Mouse (Mus musculus) kidney, postnatal 25 days (tissue): Measurements from ENCODE around the gene Unkl.
"Not testable (repeated sequence)": the region's sequence is repeated elsewhere in the genome, so short reads cannot be mapped to it uniquely, and the experiment has no call there.

Source experiments
- DNase-seq, 2 experiments: peaks; one replicate each; pipeline ENCODE4 v3.0.0; 2021; ENCODE audit warnings: mixed read lengths in 2 of 2

Unkl gene

DNA sequence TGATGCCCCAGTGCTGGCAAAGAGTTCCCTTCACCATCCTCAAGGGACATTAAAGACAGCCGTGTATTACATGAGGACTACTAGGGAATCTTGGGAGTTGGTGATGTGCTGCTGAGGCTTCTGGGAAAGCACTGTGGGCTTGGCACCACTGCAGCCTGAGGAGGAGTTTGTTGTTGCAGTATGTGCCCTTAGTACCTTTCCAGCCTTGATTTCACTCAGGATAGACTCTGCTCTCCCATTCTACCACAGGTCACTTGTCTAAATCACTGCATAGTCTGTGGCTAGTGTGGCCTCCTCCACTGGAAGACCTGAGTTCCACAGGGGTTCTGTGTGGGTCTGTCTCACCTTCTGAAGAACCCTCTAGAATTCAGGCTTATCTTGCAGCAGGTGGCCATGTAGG is 32.5 kb downstream of the Unkl start:
- DNase-seq: no peak

GRCm38 (mm10) chr17:25221821-25222503 is 33.8 kb downstream of the Unkl start:
- DNase-seq: peak; percentile 86 to 93

DNA sequence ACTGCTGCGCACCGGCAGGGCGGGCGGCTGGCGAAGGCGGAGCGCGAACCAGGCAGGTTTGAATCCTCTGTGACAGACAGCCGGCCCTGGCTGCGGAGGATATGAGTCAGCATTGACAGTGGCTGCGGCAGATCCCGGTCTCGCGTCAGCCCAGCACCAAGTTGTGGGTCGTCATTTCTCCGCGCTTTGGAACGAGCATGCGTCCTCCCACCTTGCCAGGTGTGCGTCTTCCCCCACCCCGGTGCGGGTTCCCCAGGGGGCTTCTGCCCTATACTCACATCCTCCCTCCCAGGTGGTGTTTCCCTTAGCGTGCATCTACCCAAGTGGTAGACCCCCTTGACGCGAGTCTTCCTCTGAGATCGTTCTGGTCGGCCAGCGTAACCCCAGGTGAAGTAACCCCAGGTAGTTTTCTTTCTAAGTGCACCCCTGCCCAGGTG is 34.3 kb downstream of the Unkl start:
- not testable (repeated sequence) for DNase-seq

- DNase-seq: no peak
Measured at GRCm38 (mm10) chr17:25222951-25223601, 34.9 kb downstream of the Unkl start.

GRCm38 (mm10) chr17:25224586-25225222 is 36.5 kb downstream of the Unkl start:
- DNase-seq: no peak

DNA sequence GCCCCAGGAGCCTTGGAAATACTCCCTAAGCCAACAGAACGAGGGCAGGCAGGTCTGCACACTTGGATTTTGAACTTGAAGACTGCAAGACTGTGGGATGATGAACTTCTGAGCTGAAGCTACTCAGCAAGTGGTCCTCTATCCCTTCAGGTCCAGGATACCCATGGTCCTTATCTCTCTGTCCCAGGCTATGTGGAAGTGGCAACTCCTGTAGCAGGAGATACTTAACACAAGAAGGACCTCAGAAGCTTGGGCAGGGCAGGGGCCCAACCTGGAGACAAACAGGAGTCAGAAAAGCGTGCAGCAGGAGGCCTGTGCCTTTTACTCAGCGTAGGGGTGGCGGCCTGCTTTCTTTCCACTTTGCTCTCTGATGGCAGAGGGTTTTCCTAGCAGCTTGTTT is 37.5 kb downstream of the Unkl start:
- no peak for DNase-seq

DNA sequence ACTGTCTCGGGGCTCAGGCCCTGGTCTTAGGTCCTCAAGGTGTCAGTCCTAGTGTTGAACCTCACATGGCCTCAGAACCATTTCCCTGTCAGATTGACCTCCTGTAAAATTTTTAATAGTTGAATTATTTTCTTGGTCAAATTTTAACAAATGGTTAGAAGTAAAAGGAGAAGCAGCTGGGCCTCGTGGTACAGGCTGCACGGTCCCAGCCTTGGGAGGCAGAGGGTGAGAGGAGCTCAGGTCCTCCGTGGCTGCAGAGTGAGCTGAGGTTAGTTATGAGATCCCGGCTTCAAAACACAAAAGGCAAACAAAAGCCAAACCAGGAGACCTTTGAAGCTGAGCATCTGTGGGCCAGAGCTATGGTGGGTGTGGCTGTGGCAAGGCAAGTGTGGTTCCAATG is 39.8 kb downstream of the Unkl start:
- DNase-seq: peak; percentile 41 to 71

DNA sequence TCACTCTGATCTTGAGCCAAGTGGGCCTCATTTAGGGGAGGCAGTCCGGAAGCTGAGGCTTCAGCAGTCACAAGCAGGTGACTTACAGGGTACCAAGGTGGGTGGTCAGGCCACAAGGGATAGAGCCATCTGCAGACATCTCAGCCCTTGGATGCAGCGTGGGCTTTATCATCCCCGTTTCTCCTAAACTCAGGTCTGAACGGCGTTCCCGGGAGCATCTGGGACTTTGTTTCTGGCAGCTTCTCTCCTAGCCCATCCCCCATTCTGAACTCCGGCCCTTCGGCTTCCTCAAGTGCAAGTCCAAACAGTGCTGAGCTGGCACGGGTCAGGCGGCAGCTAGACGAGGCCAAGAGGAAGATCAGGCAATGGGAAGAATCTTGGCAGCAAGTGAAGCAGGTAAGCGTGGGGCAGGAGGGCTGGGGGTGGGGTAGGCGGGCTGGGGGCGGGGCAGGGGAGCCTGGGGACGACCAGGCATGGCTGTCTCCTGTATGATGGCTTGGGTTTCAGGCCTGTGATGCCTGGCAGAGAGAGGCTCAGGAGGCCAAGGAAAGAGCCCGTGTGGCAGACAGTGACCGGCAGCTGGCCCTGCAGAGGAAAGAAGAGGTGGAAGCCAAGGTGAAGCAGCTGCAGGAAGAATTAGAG is 41.9 kb downstream of the Unkl start:
- DNase-seq: peak; percentile 34 to 65

GRCm38 (mm10) chr17:25230700-25231099 is 42.5 kb downstream of the Unkl start:
- DNase-seq: peak; percentile 78 to 83

- DNase-seq: not testable (repeated sequence)
Measured at GRCm38 (mm10) chr17:25231621-25232020, 43.4 kb downstream of the Unkl start.

- peak in 1 of 2 experiments; percentile 38 for DNase-seq
Measured at GRCm38 (mm10) chr17:25235635-25236034, 47.4 kb downstream of the Unkl start.

GRCm38 (mm10) chr17:25239695-25240636 is 51.8 kb downstream of the Unkl start, which contains the start of the genes Gnptg and Tsr3:
TSS of gene Gnptg (minus strand) at chr17:25240124.
TSS of gene Tsr3 (plus strand) at chr17:25240170.
- peak; percentile 87 to 94 for DNase-seq

GRCm38 (mm10) chr17:25243131-25243780 is 55.1 kb downstream of the Unkl start:
- DNase-seq: peak in 1 of 2 experiments; percentile 36

DNA sequence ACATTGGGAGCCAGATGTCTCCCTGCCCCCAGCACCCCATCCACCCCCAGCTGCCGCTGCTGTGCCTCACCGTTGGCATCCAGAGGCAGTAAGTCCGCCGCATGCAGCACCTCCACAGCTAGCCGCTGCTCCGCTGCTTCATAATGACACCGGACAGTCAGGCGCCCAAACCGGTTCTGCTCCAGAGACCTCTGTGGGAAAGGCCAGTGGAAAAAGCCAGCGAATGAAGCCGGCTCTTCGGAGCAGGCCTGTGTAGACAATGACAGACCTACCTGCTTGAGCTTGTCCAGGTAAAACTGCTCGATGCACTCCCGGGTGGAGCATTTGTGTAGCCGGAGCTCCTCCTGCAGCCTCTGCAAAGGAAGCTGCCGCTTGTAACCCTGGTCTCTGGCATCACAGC is 56.0 kb downstream of the Unkl start:
- DNase-seq: no peak

DNA sequence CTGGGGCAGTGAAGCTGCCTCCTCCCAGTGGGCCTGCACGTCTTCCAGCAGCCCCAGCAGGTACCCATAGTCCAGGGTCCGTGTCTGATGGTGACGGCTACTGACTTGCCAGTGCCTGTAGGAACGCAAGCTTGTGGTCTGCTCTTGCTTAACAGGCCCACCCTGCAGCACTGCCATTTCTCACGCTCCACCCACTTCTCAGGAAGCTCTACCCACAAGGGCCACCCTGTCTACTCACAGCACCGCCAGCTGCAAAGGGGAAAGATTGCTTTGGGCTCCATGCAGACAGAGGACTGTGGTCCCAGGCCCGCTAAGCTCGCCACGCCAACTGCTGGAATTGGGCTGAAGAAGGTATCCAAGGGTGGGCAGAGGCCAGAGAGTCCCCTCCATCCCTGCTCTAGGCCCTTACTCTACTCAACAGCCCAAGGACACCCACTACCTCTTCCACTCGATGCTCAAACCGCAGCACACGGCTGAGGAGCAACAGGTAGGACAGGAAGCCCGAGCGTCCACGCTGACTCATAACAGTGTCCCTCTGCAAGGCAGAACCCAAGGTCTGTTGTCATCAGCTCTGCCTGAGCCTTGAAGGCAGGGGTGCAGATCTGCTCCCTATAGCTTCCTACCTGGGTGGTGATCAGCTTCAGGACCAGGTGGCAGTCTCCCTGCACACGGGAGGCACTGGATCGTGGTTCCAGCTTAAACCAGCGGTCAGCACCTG is 60.0 kb downstream of the Unkl start:
- DNase-seq: no peak

- no peak for DNase-seq
Measured at GRCm38 (mm10) chr17:25250181-25250835, 62.1 kb downstream of the Unkl start.

- DNase-seq: no peak
Measured at GRCm38 (mm10) chr17:25252643-25253042, 64.4 kb downstream of the Unkl start.

GRCm38 (mm10) chr17:25253760-25254159 is 65.6 kb downstream of the Unkl start:
- DNase-seq: no peak

DNA sequence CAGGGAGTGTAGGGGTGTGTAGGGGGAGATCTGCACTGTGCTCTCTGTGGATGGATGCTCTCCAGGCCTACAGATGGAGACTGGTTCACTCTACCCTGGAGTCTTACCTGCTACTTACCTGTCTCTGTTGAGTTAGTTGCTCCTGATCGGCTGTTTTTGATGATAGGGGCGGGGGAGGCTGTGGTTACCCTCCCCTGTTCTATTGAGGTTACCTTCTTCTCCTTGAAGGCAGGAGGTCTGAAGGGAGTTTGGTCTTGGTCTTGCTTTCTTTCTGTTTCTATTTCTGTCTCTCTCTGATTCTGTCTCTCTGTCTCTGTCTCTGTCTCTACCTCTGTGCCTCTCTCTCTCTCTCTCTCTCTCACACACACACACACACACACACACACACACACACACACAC is 66.9 kb downstream of the Unkl start:
- no peak for DNase-seq

DNA sequence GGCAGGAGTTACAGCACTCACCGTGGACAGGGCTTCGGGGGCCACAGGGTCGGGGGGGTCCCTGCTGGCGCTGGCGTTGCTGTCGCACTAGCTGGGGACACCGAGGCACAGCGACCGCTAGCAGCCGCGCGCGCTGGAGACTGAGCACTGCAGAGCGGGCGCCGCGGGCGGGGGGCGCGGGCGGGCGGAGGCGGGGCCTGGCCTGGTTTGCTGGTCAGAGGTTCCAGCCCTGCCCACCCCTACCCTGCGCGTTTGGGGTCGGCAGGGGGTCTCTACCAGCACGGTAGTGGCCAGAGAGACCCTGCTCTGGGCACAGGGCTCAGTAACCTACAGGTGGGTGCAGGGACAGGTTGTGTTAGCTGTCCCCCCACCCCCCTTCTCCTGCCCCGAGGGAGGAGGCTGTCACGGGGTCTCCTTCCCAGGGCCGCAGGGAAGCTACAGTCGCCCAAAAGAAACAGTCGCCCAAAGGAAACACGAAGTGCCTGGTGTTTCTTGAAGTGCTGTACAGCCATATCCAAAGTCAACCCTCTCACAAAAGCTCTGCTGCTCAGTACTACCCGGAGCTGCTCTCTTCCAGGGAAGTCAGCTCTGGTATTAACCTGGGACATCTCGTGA is 68.0 kb downstream of the Unkl start, which contains the start of gene Baiap3:
Baiap3 (minus strand) TSS at position 225 of the 615 bp plus-strand sequence.
- no peak for DNase-seq
